Mouse (Mus musculus): Measurements from ENCODE around the gene Gm17359. TPM values are rescaled to one million over a fixed set of nuclear protein-coding genes. Genes with fewer than 3 reads are reported as not detected.

Gm17359 gene
- polyA plus RNA-seq, 1 experiment = 0.04 TPM

- TF ChIP-seq CTCF (IDR thresholded peaks at IDR 0.05; ENCODE audit: borderline replicate concordance, extremely low read depth, insufficient read depth, insufficient read length) (no peak), POLR2A (IDR thresholded peaks at IDR 0.05; ENCODE audit: borderline replicate concordance, extremely low read depth, insufficient read depth, insufficient read length, poor library complexity, severe bottlenecking) (no peak)
- DNase-seq (ENCODE audit: low read depth) = no peak
Measured at GRCm38 (mm10) chr3:79484286-79485063, 148.0 kb downstream of the Gm17359 start.

- DNase-seq (ENCODE audit: low read depth) = no peak
- TF ChIP-seq CTCF (IDR thresholded peaks at IDR 0.05; ENCODE audit: borderline replicate concordance, extremely low read depth, insufficient read depth, insufficient read length) (no peak), POLR2A (IDR thresholded peaks at IDR 0.05; ENCODE audit: borderline replicate concordance, extremely low read depth, insufficient read depth, insufficient read length, poor library complexity, severe bottlenecking) (no peak)
Measured at GRCm38 (mm10) chr3:79488025-79488424, 151.6 kb downstream of the Gm17359 start.

- DNase-seq (ENCODE audit: low read depth) = no peak
- TF ChIP-seq CTCF (IDR thresholded peaks at IDR 0.05; ENCODE audit: borderline replicate concordance, extremely low read depth, insufficient read depth, insufficient read length) (no peak), POLR2A (IDR thresholded peaks at IDR 0.05; ENCODE audit: borderline replicate concordance, extremely low read depth, insufficient read depth, insufficient read length, poor library complexity, severe bottlenecking) (no peak)
Measured at GRCm38 (mm10) chr3:79490102-79490501, 153.6 kb downstream of the Gm17359 start.

- no peak for DNase-seq (ENCODE audit: low read depth)
- no peak for TF ChIP-seq CTCF (IDR thresholded peaks at IDR 0.05; ENCODE audit: borderline replicate concordance, extremely low read depth, insufficient read depth, insufficient read length)
- no peak for TF ChIP-seq POLR2A (IDR thresholded peaks at IDR 0.05; ENCODE audit: borderline replicate concordance, extremely low read depth, insufficient read depth, insufficient read length, poor library complexity, severe bottlenecking)
Measured at GRCm38 (mm10) chr3:79491614-79492013, 155.2 kb downstream of the Gm17359 start.

- TF ChIP-seq CTCF (IDR thresholded peaks at IDR 0.05; ENCODE audit: borderline replicate concordance, extremely low read depth, insufficient read depth, insufficient read length) = no peak
- DNase-seq (ENCODE audit: low read depth) = no peak
Measured at GRCm38 (mm10) chr3:79493064-79493463, 156.6 kb downstream of the Gm17359 start.

GRCm38 (mm10) chr3:79494028-79494427 is 157.6 kb downstream of the Gm17359 start:
- TF ChIP-seq CTCF (IDR thresholded peaks at IDR 0.05; ENCODE audit: borderline replicate concordance, extremely low read depth, insufficient read depth, insufficient read length) (no peak), POLR2A (IDR thresholded peaks at IDR 0.05; ENCODE audit: borderline replicate concordance, extremely low read depth, insufficient read depth, insufficient read length, poor library complexity, severe bottlenecking) (no peak)
- DNase-seq (ENCODE audit: low read depth) = no peak

- TF ChIP-seq CTCF (IDR thresholded peaks at IDR 0.05; ENCODE audit: borderline replicate concordance, extremely low read depth, insufficient read depth, insufficient read length) = peak; percentile 27; the same call in 1 of the 2 replicates
- TF ChIP-seq POLR2A (IDR thresholded peaks at IDR 0.05; ENCODE audit: borderline replicate concordance, extremely low read depth, insufficient read depth, insufficient read length, poor library complexity, severe bottlenecking) = no peak
- DNase-seq (ENCODE audit: low read depth) = peak; percentile 28
Measured at GRCm38 (mm10) chr3:79495151-79495550, 158.7 kb downstream of the Gm17359 start.

- no peak for TF ChIP-seq POLR2A (IDR thresholded peaks at IDR 0.05; ENCODE audit: borderline replicate concordance, extremely low read depth, insufficient read depth, insufficient read length, poor library complexity, severe bottlenecking)
- no peak for TF ChIP-seq CTCF (IDR thresholded peaks at IDR 0.05; ENCODE audit: borderline replicate concordance, extremely low read depth, insufficient read depth, insufficient read length)
- DNase-seq (ENCODE audit: low read depth) = no peak
Measured at GRCm38 (mm10) chr3:79496668-79497067, 160.2 kb downstream of the Gm17359 start.

- DNase-seq (ENCODE audit: low read depth) = peak; percentile 83
Measured at GRCm38 (mm10) chr3:79500279-79500678, 163.8 kb downstream of the Gm17359 start.

GRCm38 (mm10) chr3:79501166-79501728 is 164.8 kb downstream of the Gm17359 start:
- no peak for TF ChIP-seq CTCF (IDR thresholded peaks at IDR 0.05; ENCODE audit: borderline replicate concordance, extremely low read depth, insufficient read depth, insufficient read length)
- no peak for TF ChIP-seq POLR2A (IDR thresholded peaks at IDR 0.05; ENCODE audit: borderline replicate concordance, extremely low read depth, insufficient read depth, insufficient read length, poor library complexity, severe bottlenecking)
- DNase-seq (ENCODE audit: low read depth) = no peak

More at GRCm38 (mm10) chr3:79500279-79500678, 163.8 kb downstream of the Gm17359 start:
- no peak for TF ChIP-seq POLR2A (IDR thresholded peaks at IDR 0.05; ENCODE audit: borderline replicate concordance, extremely low read depth, insufficient read depth, insufficient read length, poor library complexity, severe bottlenecking)

Other genes with a start within 250 kb of the Gm17359 start
- gene Rapgef2, start 50.1 kb upstream of the Gm17359 start, polyA plus RNA-seq (2012; rRNA removed) = 17.8 and 24.0 TPM in 2 replicates
- gene Fnip2, start 231.1 kb downstream of the Gm17359 start, polyA plus RNA-seq (2012; rRNA removed) = 14.2 and 21.3 TPM in 2 replicates

All from brain, embryonic 14.5 days (tissue).